Mouse (Mus musculus) ES-Bruce4 (cell line): ENCODE data around the gene C1qtnf6.

Experiments used
- CTCF ChIP-seq: IDR thresholded peaks from one replicate; pipeline ENCODE4 v1.8.1; 2011; ENCODE audit warnings: low read depth, low read length
- POLR2A ChIP-seq: IDR thresholded peaks from one replicate; pipeline ENCODE4 v1.8.1; 2011; ENCODE audit warnings: low read length; ENCODE audit not compliant: insufficient read depth

GRCm38 (mm10) chr15:78531901-78532469 is 769 bp upstream of the C1qtnf6 start:
- no peak for TF ChIP-seq POLR2A
- peak; percentile 94 for TF ChIP-seq CTCF
